Mouse (Mus musculus) liver, embryonic 12.5 days (tissue): ENCODE data around the gene Cdk4. TPM values are rescaled to one million over a fixed set of nuclear protein-coding genes. Genes with fewer than 3 reads are reported as not detected.

ENCODE experiments used
- ATAC-seq: fragments of 200-750 bp; cut with Nextera tagmentation; 2 replicates; pipeline ENCODE4 v1.8.0; 2017; ENCODE audit warnings: moderate number of reproducible peaks, mild to moderate bottlenecking, moderate library complexity
- H3K27ac ChIP-seq: fragments of 300-500 bp; sonication (generic); 2 replicates; pipeline ENCODE4 v1.5.1; 2016; ENCODE audit warnings: mild to moderate bottlenecking
- H3K27me3 ChIP-seq: fragments of 300-500 bp; sonication (generic); replicated peaks from 2 replicates; pipeline ENCODE4 v1.6.1; 2016; ENCODE audit warnings: mild to moderate bottlenecking, moderate library complexity
- H3K36me3 ChIP-seq: fragments of 300-500 bp; sonication (generic); 2 replicates; pipeline ENCODE4 v1.6.1; 2016; ENCODE audit warnings: mild to moderate bottlenecking, moderate library complexity
- H3K4me1 ChIP-seq: fragments of 300-500 bp; sonication (generic); 2 replicates; pipeline ENCODE4 v1.6.1; 2016
- H3K4me2 ChIP-seq: fragments of 300-500 bp; sonication (generic); 2 replicates; pipeline ENCODE4 v1.6.1; 2016; ENCODE audit warnings: mild to moderate bottlenecking, moderate library complexity
- H3K4me3 ChIP-seq: fragments of 300-500 bp; sonication (generic); 2 replicates; pipeline ENCODE4 v1.5.1; 2016; ENCODE audit warnings: mild to moderate bottlenecking, moderate library complexity
- H3K9ac ChIP-seq: fragments of 300-500 bp; sonication (generic); 2 replicates; pipeline ENCODE4 v1.6.1; 2016; ENCODE audit warnings: mild to moderate bottlenecking, moderate library complexity
- H3K9me3 ChIP-seq: fragments of 300-500 bp; sonication (generic); replicated peaks from 2 replicates; pipeline ENCODE4 v1.6.1; 2016; ENCODE audit warnings: mild to moderate bottlenecking, moderate library complexity
- WGBS: fragments of 180-500 bp; shearing (Covaris S2); methylation state at CpG from one replicate; pipeline ENCODE4 v1.1.7; 2016; ENCODE audit not compliant: insufficient replicate concordance; 5-methylcytosine and 5-hydroxymethylcytosine counted together
- polyA plus RNA-seq: library from polyadenylated mRNA; unstranded; fragments of >200 nt; fragmentation: Nextera tagmentation; extraction: Ambion mirVana; gene quantifications from 2 replicates; pipeline ENCODE4 v1.2.1, GENCODE M21; 2016

Gene Cdk4
- polyA plus RNA-seq, 1 experiment from 2014 or later = 777 TPM

- no peak for ATAC-seq
- 7% methylated on average over 42 of the region's 49 CpGs for WGBS
- Histone ChIP-seq H3K27me3 (peaks cover 89% of the 10 kb centered on the region), H3K4me1 (peaks cover 75% of the 10 kb centered on the region), H3K9ac (peak overlapping the region; percentile 24), H3K9me3 (no peaks in the 10 kb centered on the region), H3K4me3 (peak overlapping the region; percentile 53), H3K4me2 (peak overlapping the region; percentile 77), H3K36me3 (no peaks in the 10 kb centered on the region), H3K27ac (no peak overlapping the region)
Measured at GRCm38 (mm10) chr10:127078677-127079575, 15.6 kb downstream of the Cdk4 start.

GRCm38 (mm10) chr10:127079665-127080391 is 16.5 kb downstream of the Cdk4 start:
- Histone ChIP-seq H3K4me1 (peaks cover 75% of the 10 kb centered on the region), H3K4me2 (peak overlapping the region; percentile 77), H3K27me3 (peaks cover 89% of the 10 kb centered on the region), H3K27ac (no peak overlapping the region), H3K9me3 (no peaks in the 10 kb centered on the region), H3K36me3 (no peaks in the 10 kb centered on the region), H3K4me3 (peak overlapping the region; percentile 53), H3K9ac (peak overlapping the region; percentile 24)
- ATAC-seq = no peak
- WGBS = 22% methylated on average over 65 of the region's 70 CpGs

DNA sequence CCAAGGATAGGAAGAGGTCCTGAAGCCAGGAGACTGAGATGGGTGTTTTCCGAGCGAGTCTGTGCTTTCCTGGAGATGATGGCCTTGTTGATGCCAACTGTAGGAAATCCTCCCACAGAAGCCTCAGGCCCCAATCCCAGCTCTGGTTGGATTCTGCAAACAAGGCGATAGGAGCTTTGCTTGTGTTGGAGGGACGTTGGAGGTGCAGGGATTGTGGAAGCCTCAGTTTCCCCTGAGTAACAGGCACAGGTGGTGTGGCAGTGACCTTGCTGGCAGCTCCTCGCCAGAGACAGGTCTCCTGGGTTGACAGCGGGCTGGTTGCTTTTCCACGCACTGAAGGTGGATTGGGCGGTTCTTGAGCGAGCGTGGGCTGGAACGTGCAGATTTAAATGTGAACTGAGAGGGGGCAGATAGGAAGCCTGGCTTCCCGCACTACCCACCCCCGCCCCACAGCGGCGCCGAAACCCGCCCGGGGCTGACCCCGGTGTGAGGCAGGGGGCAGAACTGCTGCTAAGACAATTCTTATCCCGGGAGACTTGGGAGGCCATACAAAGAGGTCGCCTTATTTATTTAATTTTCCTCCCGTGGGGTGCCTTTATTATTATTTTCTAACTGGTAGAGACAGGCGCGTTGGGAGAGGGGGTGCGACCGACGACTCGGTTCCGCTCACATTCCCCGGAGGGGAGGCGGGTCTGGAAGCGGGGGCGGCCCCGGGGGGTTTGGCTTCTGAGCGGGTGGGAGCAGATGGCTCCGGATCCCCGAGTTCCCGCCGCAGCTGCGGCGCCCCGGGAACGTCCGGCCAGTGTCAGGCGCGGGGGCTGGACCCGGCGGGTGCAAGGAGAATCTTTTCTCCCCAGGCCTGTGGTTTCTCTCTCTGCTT is 17.8 kb downstream of the Cdk4 start:
- WGBS = 11% methylated on average over 48 of the region's 48 CpGs
- H3K4me3 ChIP-seq = peak overlapping the region; percentile 27
- H3K27me3 ChIP-seq = peaks cover 77% of the 10 kb centered on the region
- 0 out of 2 replicates have a peak overlapping the region, but pooled peaks have one; percentile 29 for H3K27ac ChIP-seq
- no peaks in the 10 kb centered on the region for H3K36me3 ChIP-seq
- peaks cover 63% of the 10 kb centered on the region for H3K4me1 ChIP-seq
- H3K4me2 ChIP-seq = peak overlapping the region; percentile 60
- no peaks in the 10 kb centered on the region for H3K9me3 ChIP-seq
- no peak overlapping the region for H3K9ac ChIP-seq
- no peak for ATAC-seq

- peaks cover 53% of the 10 kb centered on the region for H3K4me1 ChIP-seq
Measured at GRCm38 (mm10) chr10:127081996-127082620, 18.8 kb downstream of the Cdk4 start.

DNA sequence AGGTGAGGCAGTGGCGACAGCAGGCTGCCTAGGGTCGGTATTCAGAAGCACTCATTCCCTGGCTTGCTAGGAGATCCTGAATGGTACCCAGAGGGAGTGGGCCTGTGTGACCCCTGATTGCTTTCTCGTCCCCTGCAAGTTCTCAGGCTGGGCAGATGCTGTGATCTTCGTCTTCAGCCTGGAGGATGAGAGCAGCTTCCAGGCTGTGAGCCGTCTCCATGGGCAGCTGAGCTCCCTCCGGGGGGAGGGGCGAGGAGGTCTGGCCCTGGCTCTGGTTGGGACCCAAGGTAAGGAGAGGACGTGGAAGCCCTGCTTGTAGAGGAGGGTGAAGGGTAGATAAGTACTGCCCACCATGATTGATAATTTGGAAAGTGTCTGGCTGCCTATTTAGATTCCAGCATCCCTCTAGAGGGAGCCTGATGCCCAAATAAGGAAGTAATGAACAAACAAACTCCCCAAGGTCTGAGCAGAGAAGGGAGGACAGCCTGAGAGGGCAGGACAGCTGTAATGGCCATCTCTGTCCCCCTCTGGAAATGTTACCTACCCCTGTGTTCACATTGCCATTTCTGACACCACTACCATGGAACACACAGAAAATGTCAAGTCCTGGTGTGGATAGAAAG is 20.1 kb downstream of the Cdk4 start:
- Histone ChIP-seq H3K4me1 (peaks cover 41% of the 10 kb centered on the region), H3K27me3 (peaks cover 60% of the 10 kb centered on the region), H3K27ac (no peak overlapping the region), H3K9ac (no peak overlapping the region), H3K4me2 (no peak overlapping the region), H3K9me3 (no peaks in the 10 kb centered on the region), H3K4me3 (no peak overlapping the region), H3K36me3 (no peaks in the 10 kb centered on the region)
- ATAC-seq = no peak
- 57% methylated on average over 8 of the region's 8 CpGs for WGBS

More at GRCm38 (mm10) chr10:127081996-127082620, 18.8 kb downstream of the Cdk4 start:
- Histone ChIP-seq H3K27ac (no peak overlapping the region), H3K4me3 (no peak overlapping the region), H3K36me3 (no peaks in the 10 kb centered on the region), H3K27me3 (peaks cover 67% of the 10 kb centered on the region), H3K4me2 (peak overlapping the region; percentile 60; the same call in 1 of the 2 replicates), H3K9me3 (no peaks in the 10 kb centered on the region), H3K9ac (no peak overlapping the region)
- 61% methylated on average over 8 of the region's 8 CpGs for WGBS
- ATAC-seq = no peak

- Histone ChIP-seq H3K4me2 (no peak overlapping the region), H3K27me3 (peaks cover 56% of the 10 kb centered on the region), H3K4me3 (no peak overlapping the region), H3K9ac (no peak overlapping the region), H3K27ac (no peak overlapping the region), H3K4me1 (peaks cover 36% of the 10 kb centered on the region), H3K9me3 (no peaks in the 10 kb centered on the region), H3K36me3 (no peaks in the 10 kb centered on the region)
- WGBS = 64% methylated on average over 5 of the region's 5 CpGs
- ATAC-seq = no peak
Measured at GRCm38 (mm10) chr10:127083915-127084306, 20.6 kb downstream of the Cdk4 start.

DNA sequence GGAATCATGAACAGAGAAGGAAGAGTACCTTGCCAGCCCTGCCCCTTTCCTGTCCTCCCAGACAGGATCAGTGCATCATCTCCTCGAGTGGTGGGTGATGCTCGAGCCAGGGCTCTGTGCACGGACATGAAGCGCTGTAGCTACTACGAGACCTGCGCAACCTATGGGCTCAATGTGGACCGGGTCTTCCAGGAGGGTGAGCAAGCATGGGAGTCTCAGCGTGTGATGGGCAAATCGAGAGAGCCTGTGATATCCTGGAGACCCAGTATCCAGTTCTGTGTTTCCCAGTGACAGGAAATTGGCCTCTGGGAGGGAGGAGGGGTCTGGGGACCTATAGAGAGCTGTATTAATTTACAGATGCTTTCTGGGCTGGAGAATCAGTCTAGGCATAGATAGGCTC is 21.7 kb downstream of the Cdk4 start:
- Histone ChIP-seq H3K4me2 (no peak overlapping the region), H3K4me3 (no peak overlapping the region), H3K9ac (no peak overlapping the region), H3K27ac (no peak overlapping the region), H3K36me3 (no peaks in the 10 kb centered on the region), H3K27me3 (peaks cover 56% of the 10 kb centered on the region), H3K9me3 (no peaks in the 10 kb centered on the region), H3K4me1 (peaks cover 25% of the 10 kb centered on the region)
- 73% methylated on average over 9 of the region's 9 CpGs for WGBS
- no peak for ATAC-seq

DNA sequence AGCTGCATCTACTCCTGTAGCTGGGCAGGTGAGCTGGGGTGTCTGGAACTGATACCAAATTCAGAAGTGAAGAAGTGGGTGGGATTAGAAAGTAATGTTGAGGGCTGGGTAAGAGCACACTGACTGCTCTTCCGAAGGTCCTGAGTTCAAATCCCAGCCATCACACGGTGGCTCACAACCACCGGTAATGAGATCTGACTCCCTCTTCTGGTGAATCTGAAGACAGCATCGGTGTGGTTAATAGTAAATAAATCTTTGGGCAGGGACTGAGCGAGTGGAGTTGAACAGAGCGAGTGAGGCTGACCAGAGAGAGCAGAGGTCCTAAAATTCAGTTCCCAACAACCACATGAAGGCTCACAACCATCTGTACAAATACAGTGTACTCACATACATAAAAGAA is 22.3 kb downstream of the Cdk4 start:
- Histone ChIP-seq H3K4me1 (peaks cover 21% of the 10 kb centered on the region), H3K4me3 (no peak overlapping the region), H3K9me3 (no peaks in the 10 kb centered on the region), H3K27ac (no peak overlapping the region), H3K27me3 (peaks cover 56% of the 10 kb centered on the region), H3K9ac (no peak overlapping the region), H3K36me3 (no peaks in the 10 kb centered on the region), H3K4me2 (no peak overlapping the region)
- no peak for ATAC-seq
- 67% methylated on average over 6 of the region's 6 CpGs for WGBS

DNA sequence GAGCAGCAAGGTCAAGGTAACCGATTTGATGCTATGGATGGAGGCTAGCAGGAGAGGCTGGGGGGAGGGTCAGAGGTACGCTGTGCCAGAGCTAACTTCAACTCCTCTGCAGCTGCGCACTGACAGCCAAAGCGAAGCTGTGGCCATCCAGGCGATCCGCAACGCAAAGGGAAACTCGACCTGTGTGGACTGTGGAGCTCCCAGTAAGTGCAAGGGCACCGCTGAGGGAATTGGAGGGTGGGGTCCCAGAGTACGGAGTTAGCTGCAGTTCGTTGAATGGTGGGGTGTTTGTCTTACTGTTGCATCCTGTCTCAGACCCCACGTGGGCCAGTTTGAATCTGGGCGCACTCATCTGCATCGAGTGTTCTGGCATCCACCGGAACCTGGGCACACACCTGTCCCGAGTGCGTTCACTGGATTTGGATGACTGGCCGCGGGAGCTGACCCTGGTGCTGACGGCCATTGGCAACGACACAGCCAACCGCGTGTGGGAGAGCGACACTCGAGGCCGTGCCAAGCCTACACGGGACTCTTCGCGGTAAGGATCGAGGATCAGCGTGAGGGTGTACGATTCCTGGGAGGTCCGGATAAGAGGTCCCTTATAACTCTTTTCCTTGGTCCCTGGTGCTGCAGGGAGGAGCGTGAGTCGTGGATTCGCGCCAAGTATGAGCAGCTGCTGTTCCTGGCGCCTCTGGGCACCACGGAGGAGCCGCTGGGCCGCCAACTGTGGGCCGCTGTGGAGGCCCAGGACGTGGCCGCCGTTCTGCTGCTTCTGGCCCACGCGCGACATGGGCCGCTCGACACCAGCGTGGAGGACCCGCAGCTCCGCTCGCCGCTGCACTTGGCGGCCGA is 27.5 kb downstream of the Cdk4 start:
- peaks cover 44% of the 10 kb centered on the region for H3K27me3 ChIP-seq
- 40% methylated on average over 57 of the region's 57 CpGs for WGBS
- no peak overlapping the region for H3K9ac ChIP-seq
- H3K27ac ChIP-seq = no peak overlapping the region
- 0 out of 2 replicates have a peak overlapping the region, but pooled peaks have one; percentile 16 for H3K4me3 ChIP-seq
- no peak for ATAC-seq
- H3K4me1 ChIP-seq = peaks cover 23% of the 10 kb centered on the region
- no peaks in the 10 kb centered on the region for H3K9me3 ChIP-seq
- peaks cover 8% of the 10 kb centered on the region for H3K36me3 ChIP-seq
- H3K4me2 ChIP-seq = peak overlapping the region; percentile 51
